Mouse (Mus musculus) NIH3T3 (cell line): ENCODE data around the gene Krtap5-4.
"Not testable (repeated sequence)": the region's sequence is repeated elsewhere in the genome, so short reads cannot be mapped to it uniquely, and the experiment has no call there.

Source experiments
- DNase-seq: peaks from one replicate; pipeline ENCODE4 v3.0.0-alpha.2; 2012; ENCODE audit warnings: low read depth

Gene Krtap5-4

GRCm38 (mm10) chr7:142321637-142322306, 18.4 kb downstream of the Krtap5-4 start:
- DNase-seq = not testable (repeated sequence)

- no peak for DNase-seq
Measured at GRCm38 (mm10) chr7:142322641-142323040, 19.3 kb downstream of the Krtap5-4 start.

GRCm38 (mm10) chr7:142323396-142324117, 20.2 kb downstream of the Krtap5-4 start:
- DNase-seq = no peak

GRCm38 (mm10) chr7:142326714-142327445, 23.5 kb downstream of the Krtap5-4 start:
- DNase-seq = no peak

GRCm38 (mm10) chr7:142328507-142328906, 25.2 kb downstream of the Krtap5-4 start:
- DNase-seq = no peak

GRCm38 (mm10) chr7:142330271-142330724, 26.9 kb downstream of the Krtap5-4 start:
- no peak for DNase-seq

GRCm38 (mm10) chr7:142331281-142331680, 27.9 kb downstream of the Krtap5-4 start:
- no peak for DNase-seq

- DNase-seq = not testable (repeated sequence)
Measured at GRCm38 (mm10) chr7:142332741-142333140, 29.4 kb downstream of the Krtap5-4 start.

- DNase-seq = peak; percentile 90
Measured at GRCm38 (mm10) chr7:142334246-142334645, 30.9 kb downstream of the Krtap5-4 start.

GRCm38 (mm10) chr7:142335151-142335550, 31.8 kb downstream of the Krtap5-4 start:
- DNase-seq = no peak

- DNase-seq = no peak
Measured at GRCm38 (mm10) chr7:142340269-142340970, 37.1 kb downstream of the Krtap5-4 start.

- no peak for DNase-seq
Measured at GRCm38 (mm10) chr7:142341564-142342246, 38.4 kb downstream of the Krtap5-4 start.

GRCm38 (mm10) chr7:142342247-142342640, 38.9 kb downstream of the Krtap5-4 start:
- no peak for DNase-seq

- DNase-seq = no peak
Measured at GRCm38 (mm10) chr7:142347542-142347941, 44.2 kb downstream of the Krtap5-4 start.

- DNase-seq = peak; percentile 43
Measured at GRCm38 (mm10) chr7:142349308-142349961, 46.1 kb downstream of the Krtap5-4 start.

- no peak for DNase-seq
Measured at GRCm38 (mm10) chr7:142351569-142351968, 48.2 kb downstream of the Krtap5-4 start.

- no peak for DNase-seq
Measured at GRCm38 (mm10) chr7:142353854-142354253, 50.5 kb downstream of the Krtap5-4 start.
